Mouse (Mus musculus) cerebellum, postnatal 14 days (tissue): ENCODE data around the gene Borcs5.
A peak's percentile ranks its signal among the peaks of the same experiment; 100 is the strongest.

Experiments used
- DNase-seq, 2 experiments: peaks; one replicate each; pipeline ENCODE4 v3.0.0; 2021; ENCODE audit warnings: mixed read lengths in 2 of 2

Borcs5 gene

GRCm38 (mm10) chr6:134720150-134720549, 80.8 kb downstream of the Borcs5 start:
- DNase-seq, result no peak

DNA sequence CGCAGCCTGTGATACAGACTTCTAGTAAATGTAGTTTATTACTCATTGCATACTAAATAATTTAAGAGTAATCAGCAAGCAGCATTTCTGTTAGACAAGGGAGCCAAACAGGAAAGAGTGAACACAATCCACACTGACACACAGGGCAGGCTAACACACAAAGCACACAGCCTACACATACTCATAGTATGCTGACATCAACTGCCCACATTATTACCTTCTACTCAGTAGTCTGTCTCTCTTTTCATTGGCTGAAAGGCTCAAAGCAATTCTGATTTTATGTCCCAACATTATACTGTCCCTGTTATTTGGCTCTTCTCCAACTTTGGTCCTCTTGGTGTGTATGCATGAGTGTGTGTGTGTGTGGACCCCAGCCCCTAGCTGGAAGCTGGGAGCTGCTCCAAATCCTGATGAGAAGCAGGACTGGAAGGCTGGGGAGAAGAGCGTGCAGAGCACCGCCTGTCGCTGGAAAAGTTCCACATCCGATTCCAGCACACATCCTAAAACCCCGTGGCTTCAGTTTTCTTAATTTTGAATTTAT, 82.5 kb downstream of the Borcs5 start:
- DNase-seq, result no peak

- DNase-seq, result no peak
Observed at GRCm38 (mm10) chr6:134722906-134723305, 83.6 kb downstream of the Borcs5 start.

GRCm38 (mm10) chr6:134723326-134723725, 84.0 kb downstream of the Borcs5 start:
- no peak for DNase-seq

GRCm38 (mm10) chr6:134723833-134724553, 84.7 kb downstream of the Borcs5 start:
- no peak for DNase-seq

GRCm38 (mm10) chr6:134725406-134725805, 86.1 kb downstream of the Borcs5 start:
- DNase-seq, result no peak

- DNase-seq, result no peak
Observed at GRCm38 (mm10) chr6:134730978-134731377, 91.7 kb downstream of the Borcs5 start.

DNA sequence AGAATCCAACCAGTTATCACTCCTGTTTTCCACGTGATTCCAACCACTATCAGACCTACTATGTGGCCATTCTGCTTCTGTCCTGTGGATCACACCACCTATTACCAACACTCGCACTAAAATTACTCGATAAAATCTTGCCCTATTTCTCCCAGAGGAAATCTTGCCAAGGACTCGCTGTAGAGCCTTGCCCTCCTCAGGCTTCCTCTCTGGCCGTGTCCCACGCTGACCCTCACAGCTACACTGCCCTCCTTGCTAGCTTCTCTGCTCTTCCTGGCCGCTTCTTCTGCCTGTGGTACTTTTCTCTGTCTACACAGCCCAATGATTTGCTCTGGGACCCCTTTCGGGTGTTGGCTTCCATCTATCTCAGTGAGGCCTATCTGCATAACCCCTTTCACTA, 93.5 kb downstream of the Borcs5 start:
- DNase-seq, result no peak

DNA sequence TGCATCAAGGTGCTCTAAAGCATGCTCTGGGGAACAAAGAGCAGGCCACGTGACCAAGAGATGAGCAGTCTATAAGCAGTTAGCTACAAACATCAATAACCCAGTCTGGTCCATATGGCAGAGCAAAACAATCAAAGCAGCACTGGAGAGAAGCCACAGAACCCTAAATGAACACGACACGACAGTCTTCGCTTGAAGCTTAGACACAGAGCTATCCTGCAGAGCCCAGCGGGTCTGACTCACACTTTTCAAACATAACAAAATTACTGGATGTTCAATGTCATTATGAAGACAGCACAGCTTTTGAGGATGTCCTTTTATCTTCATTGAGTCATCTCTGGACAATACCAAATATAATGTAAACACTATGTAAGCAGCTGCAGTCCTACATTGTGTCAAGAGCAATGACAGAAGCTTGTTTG, 94.5 kb downstream of the Borcs5 start:
- DNase-seq, result no peak

GRCm38 (mm10) chr6:134736853-134737252, 97.5 kb downstream of the Borcs5 start:
- peak; percentile 22 to 45 for DNase-seq

DNA sequence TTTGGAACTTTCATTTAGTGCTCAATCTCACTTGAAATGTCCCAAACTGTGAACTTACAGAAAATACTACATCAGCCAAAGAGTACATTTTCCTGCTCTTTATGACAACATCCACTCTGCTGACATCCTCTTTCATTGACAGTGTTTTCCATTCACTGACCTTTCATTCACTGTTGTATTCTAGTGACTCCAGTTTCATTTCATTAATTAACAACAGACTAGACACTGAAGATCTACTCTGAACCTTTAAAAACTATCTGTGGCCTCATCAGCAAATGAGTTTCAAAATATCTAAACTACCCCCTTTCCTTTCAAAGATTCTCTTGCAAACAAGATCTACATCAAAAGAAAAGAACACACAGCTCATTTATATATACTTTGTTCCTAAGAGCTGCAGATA, 104.3 kb downstream of the Borcs5 start:
- DNase-seq, result no peak

DNA sequence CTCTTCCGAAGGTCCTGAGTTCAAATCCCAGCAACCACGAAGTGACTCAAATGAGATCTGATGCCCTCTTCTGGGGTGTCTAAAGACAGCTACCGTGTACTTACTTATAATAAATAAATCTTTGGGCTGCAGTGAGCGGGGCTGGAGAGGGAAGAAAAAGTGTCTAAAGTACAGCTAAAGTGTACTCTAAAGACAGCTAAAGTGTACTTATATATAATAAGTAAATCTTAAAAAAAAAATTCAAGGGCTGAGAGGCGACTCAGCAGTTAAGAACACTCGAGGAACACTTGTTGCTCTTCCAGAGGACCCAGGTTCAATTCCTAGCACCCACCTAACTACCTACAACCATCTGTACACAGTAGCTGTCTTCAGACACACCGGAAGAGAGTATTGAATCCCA, 106.6 kb downstream of the Borcs5 start:
- no peak for DNase-seq

- DNase-seq, result no peak
Observed at GRCm38 (mm10) chr6:134748126-134748525, 108.8 kb downstream of the Borcs5 start.

DNA sequence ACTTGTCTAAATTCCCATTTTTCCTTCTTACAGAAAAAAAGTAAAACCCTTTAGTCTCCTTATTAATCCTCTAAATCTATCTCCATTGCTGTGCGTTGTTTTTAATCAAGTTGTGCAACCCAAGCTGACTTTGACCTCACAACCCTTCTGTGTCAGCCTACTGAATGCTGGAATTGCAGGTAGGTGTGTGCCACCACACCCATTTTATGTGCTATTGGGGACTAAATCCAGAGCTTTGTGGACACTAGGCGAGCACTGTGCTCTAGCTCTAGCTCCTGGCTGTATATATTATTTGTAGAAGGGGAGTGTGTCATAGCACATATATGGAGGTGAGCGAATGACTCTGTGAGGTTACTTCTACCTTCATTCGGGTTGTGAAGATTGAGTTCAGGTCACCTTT, 111.8 kb downstream of the Borcs5 start:
- no peak for DNase-seq

- no peak for DNase-seq
Observed at GRCm38 (mm10) chr6:134751883-134752647, 112.8 kb downstream of the Borcs5 start.

DNA sequence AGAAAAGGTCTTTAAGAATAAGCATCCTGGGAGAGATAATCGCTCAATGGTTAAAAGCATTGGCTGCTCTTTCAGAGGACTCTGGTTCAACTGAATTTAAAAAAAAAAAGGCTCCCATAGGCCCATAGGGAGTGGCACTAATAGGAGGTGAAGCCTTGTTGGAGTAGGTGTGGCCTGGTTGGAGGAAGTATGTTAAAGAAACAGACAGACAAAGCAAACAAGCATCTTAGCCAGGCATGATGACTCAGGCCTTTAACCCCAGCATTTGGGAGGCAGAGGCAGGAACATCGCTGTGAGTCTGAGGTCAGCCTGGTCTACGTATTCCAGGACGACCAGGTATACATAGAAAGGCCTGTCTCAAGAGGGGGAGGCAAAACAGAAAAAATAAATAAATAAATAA, 114.1 kb downstream of the Borcs5 start:
- DNase-seq, result no peak

DNA sequence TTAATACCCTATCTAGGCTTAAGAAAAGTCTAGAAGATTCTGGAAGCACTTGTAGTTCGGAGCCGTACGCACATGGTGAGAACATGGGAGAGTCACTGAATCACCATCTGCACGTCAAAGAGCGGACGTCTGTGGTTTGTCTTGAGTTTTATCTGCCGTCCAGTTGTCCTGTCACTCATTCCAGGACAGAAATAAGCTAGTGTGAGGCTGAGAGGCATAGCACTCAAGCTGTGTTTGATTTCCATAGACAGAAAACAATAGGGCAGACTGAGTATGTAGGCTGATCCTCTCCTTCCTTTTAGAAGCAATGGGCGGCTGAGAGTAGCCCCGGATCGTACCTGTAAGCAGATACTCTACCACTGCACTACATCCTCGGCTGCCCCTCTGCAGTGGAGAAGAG, 114.5 kb downstream of the Borcs5 start:
- DNase-seq, result no peak

DNA sequence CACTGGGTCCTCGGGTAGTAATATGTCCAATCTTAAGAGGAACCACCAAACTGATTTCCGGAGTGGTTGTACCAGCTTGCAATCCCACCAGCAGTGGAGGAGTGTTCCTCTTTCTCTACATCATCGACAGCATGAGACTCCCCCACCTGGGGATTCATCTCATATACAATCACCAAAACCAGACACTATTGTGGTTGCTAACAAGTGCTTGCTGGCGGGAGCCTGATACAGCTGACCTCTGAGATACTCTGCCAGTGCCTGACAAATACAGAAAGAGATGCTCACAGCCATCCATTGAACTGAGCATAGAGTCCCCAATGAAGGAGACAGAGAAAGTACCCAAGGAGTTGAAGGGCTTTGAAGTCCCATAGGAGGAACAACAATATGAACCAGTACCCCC, 116.7 kb downstream of the Borcs5 start:
- DNase-seq, result no peak
